Mouse (Mus musculus): ENCODE data around the gene Tbx5.

The Tbx5 gene

DNA sequence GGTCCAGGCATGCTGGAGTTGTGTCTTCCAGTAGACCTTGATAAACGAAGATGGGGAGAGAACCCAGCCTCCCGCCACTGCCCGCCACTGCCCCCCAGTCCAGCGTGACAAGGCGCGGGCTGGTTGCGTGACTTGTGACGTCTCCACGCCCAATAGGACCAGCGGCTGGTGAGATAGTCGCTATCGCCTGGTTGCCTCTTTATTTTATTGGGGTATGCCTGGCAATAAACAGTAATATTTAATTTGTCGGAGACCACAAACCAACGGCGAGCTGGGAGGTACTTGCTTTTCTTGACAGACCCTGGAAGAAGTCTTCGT lies at the start of gene Tbx5:
TSS of gene Tbx5 (plus strand) at position 190 of the 318 bp plus-strand sequence.
- DNase-seq, result no peak

DNA sequence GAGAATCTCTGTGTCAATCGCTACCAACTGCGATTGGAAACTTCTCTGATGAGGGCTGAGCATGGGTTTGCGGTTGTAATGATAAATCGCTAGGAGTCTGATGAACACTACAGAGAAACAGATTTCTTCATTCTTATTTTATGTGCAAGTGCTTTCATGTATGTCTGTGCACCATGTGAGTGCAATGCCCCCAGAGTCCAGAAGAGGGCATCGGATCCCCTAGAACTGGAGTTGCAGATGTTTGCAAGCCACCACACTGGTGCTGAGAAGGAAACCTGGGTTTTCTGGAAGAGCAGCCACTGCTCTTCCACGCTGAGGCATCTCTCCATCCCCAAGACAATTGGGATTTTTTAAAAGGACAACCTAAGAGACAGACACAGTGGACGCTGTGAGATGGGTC lies 46.5 kb upstream of the Tbx5 start:
- DNase-seq, result no peak

DNA sequence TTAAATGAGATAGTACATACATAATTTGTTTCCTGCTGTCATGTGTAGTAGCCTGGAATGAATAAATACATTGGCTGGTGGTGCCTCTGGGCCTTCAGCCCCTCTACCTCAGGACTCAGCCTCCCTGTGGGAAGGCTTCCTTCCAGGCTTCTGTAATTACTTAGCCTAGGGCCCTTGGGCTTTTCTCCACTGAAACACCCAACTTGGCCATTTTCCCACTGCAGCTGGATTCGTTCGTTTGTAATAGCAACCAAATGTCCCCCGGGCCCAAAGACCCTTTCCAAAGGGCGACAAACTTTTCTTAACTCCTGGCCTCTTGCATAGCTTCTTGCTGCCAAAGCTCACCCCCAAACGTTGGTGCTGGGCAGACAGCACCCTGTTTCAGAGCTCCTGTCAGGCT lies 40.8 kb upstream of the Tbx5 start:
- DNase-seq, result no peak

DNA sequence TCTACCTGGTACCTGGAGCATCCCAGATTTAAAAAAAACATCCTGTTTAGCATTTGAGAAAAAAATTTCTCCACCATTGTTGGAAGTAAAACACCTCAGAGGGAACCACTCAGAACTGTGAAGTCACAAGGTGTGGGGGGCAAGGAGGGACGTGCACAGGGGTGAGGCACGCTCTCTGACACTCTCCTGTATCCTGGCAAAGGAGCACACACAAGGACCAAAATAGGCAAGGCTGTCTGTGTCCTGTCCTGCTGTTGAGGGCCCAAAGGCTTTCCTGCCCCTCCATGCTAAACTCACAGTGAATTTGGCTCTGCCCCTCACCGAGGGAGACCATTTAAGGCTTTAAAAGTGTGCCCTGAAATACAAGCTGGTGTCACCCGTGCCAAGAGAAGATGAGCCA lies 38.5 kb upstream of the Tbx5 start:
- DNase-seq, result no peak

DNA sequence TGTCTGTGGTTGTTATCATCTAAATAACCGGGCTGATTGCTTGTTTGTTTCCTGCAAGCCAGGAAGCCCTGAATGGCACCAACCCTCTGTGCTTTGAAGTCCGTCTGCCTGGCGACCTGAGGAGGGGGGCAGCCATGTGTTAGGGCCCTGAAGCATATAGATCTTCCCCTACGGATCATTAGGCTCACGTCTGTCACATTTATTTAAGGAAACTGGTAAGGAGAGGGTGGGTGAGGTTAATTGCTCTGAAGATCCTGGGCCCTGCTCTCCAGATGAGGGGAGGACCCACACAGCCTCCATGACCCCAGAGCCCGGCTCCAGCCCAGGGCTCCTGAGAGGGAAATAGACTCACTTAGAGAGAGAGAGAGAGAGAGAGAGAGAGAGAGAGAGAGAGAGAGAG lies 37.1 kb upstream of the Tbx5 start:
- DNase-seq, result no peak

DNA sequence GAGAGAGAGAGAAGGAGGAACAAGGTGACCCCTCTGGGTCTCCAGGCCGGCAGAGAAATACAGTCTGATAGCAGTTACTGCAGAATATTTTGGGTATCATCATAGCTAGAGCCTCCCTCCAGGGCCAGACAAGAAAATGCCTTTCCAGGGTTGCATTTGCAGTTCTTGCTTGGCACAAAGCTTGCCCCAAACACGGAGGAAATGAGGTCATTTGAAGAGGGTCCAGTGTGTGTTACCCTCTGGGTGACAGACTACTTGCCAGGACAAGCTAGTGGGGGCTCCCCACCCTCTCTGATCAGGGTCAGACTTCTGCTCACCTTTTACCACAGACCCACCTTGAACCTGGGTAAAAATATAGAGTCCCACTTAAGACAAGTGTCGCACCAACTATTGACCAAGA lies 36.7 kb upstream of the Tbx5 start:
- DNase-seq, result no peak

DNA sequence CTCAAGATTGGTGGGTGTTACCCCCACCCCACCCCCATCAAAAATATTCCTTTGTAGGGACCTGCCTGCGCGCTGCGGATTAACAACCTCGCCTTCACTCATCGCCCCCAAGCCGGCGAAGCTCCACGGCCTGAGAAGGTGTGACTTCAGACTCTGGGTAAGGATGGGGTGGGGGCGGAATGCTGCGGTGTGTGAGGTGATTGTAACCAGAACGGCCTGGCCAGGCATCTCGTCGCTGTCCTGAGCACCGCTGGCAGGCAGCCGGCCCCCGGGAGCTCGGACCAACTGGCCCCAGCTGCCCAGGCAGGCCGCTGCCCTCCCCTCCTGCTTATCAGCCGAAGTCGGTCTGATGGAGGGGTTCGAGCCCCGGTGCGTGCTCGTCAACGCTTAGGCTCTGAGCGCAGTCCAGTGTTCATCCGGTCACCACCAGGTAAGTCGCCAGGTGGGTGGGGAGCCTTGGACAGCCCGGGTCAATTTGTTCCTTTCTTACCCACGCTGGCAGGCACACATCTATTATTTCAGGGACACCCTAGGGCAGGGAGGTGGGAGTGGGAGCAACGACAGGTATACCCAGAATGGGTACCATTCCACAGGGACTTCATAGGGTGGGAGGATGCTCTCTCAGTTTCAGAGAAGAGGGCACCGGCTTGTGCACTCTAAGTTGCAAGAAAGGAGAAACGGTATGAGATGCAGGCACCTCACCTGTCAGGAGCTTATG lies 35.9 kb upstream of the Tbx5 start:
- no peak for DNase-seq

DNA sequence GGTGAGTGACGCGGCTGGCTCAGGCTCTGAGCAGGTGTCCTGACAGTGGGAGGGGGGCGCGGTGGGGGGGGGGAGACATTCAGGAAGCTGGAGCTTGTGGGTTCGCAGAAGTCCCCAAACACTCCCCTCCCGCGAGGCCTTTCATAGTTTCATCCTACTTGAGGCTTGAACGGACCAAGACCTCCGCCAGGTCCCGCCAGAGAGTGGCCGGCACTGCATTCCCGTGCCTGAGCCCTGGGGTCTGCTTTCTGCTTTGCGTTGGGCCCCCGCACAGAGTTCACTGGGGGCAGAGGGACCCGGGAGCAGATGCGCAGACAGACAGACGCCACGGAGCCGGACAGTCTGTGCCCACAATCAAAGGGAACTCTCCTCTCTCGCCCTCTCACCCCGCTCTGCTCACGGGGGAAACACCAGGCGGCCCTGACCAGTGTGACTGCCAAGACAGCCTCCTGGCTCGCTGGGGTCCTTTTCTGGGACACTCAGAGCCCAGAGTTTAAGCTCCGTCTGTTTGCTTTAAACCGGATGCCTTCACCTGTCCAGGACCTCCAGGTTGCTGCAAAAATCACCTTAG lies 34.8 kb upstream of the Tbx5 start:
- DNase-seq, result no peak

DNA sequence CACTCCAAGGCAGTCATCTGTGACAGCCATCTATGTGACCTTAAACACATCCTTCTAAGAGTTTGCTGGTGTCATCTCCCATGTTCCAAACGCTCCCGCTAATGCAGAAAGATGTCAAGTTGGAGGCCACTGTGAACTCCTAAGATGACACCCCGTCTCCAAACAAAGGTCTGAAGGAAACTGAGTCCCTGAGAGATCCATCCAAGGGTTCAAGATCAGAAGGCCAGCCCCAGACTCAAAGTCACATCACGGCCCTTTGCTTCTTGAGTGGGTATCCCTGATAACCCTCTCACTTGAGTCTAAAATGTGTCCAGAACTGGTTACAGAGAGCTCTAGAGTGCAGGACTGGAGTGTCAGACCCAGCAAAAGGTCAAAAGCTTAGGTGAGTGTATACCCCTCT lies 34.2 kb upstream of the Tbx5 start:
- no peak for DNase-seq

DNA sequence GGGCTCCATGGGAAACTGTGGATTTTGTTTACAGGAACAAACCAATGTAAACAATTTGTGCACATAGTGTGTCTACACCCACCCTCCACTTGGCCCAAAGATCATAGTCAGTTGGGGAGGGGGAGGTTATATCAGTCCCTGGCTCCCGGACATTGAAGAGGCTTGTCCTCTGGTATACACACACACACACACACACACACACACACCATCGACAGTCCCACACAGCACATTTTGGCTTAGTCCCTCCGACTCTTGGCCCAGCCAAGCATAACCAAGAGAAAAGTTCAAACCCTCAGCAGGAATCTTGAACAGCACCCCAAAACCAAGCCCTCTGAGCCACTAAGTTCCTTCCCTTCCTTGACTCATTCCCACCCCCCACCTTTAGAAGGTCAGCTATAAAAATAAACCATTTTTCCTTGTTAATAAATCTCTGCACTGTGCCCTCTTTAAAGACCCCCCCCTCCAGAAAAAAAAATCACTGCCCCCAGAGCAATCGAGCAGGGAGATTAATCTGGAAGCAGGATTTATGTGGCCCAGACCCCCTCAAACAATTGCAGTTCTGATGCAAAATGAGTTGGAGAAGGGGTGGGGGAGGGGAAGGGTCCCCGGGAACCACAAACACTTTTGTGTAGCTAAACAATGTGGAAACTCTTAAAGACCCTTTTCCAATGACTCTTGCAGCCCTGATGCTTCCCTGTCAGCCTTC lies 33.6 kb upstream of the Tbx5 start:
- no peak for DNase-seq

DNA sequence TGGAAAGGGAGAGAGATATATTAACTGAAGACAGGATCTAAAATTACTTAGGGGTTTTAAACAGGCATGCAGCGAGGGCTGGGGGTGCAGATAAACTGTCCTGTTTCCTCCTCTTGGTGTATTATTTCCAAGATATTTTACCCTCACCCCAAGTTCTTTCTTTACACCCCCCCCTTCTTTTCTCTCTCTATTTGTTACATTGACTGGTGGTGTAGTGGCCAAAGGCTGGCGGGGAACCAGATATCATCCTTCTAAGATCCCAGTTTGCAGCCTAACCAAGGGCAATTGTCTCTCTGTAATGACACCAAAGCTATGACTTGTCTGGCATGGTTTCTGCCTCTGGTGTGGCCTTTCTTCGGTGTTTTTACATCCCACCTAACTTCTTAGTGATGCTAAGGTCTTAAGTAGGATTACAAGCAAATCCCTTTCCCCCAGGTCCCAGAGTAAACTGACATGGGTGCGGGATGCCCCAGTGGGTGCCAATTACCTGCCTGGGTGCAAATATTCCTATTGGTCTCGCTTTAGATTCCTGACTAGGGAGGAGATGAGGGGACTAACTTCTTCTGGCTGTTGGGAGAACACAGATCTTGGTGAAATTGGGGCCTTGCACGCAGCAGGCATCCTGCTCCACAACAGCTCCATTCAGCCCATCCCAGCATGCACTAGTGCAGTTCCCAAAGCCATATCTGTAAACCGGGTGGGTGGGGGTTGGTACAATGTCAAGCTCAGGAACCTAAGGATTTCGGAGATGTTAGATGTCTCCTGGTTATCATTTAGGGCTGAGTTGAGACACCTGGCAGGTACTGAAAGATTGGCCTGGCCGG lies 32.8 kb upstream of the Tbx5 start:
- no peak for DNase-seq

DNA sequence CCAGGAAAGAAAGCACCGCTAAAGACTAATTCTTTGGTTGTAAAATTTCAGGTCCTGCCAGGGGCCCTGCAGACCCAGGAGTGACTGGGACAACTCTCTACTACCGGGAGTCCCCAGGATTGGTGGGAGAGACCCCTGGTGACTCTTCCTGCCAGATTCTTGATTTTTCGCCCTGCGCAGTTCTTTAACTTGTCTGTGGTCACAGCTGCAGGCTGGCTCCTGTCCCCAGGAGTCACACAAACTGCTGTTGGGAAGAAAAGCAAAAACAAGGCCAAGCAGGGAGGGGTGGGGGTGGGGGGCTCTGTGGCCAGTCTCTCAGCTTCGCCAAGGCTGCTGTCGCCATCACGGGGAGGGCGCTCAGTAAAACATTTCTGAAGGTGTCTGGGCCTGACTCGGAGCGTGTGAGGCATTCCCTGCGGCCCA lies 32.2 kb upstream of the Tbx5 start:
- DNase-seq, result no peak

DNA sequence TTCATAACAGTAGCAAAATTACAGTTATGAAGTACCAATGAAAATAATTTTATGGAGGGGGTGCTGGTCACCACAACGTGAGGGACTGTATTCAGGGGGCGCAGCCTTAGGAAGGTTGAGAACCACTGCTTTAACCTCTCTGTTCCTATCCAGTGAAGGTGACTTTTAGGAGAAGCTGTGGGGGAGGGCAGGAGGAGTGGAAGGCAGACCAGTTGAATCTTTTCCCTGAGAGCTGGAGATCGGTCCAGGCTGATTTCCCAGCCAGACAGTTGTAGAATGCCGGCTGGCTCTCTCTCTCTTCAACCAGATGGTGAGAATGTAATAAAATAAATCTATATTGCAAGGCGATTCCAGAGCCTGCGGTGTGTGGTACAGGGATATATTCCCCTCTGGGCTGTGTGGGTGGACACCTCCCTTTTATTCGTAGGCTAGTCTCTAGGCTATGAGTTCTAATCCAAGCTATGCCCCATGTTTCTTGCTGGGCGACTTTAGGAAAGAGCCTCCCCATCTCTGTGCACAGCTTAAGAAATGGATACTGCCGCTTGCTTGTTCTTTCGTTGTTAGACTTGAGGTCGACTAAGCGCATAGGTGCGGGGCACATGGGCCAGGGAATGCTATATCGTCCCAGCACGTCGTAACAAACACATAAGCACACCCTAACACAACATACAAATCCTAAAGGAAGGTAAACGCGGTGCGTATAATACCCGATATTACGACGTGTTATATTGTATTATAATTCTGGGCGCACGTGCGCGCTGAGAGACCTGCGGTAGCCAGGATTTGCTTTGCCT lies 29.7 kb upstream of the Tbx5 start:
- DNase-seq, result no peak

DNA sequence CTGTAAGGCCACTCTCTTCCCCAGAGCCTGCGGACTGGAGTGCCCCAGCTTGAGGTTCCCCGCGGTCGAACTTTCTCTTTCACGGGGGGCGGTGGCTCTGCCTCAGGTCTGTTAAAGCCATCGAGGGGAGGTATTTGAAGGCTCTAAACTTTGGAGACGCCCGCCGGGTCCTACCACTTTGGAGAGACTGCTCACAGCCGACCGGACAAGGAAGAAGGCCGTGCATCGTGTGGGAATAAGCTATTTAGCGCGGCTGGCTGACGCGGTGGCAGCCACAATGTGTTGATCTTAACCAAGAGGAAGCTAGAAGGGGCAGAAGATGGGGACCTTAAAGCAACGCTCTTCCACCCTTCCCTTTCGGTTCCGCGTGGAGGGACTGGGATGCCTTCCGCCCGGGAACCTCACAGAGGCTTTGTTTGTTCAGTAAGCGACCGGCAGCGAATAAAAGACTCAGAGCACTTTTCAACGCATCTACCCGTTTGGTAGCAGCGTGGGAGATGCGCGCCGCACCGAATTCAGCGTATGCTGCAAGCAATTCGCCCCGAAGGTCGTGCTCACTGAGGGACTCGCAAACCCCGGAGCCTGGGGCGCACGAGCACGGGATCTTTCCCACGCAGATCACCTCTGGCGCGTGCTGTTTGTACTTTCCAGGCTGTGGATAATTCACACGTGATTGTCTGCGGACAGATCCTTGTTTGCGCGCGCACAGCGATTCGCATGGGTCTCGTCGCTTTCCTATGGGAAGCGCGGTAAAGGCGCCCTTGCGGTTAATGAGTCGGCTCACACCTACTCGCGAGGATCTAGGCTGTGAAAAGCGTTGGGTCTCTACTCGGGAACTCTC lies 28.8 kb upstream of the Tbx5 start:
- DNase-seq, result no peak

DNA sequence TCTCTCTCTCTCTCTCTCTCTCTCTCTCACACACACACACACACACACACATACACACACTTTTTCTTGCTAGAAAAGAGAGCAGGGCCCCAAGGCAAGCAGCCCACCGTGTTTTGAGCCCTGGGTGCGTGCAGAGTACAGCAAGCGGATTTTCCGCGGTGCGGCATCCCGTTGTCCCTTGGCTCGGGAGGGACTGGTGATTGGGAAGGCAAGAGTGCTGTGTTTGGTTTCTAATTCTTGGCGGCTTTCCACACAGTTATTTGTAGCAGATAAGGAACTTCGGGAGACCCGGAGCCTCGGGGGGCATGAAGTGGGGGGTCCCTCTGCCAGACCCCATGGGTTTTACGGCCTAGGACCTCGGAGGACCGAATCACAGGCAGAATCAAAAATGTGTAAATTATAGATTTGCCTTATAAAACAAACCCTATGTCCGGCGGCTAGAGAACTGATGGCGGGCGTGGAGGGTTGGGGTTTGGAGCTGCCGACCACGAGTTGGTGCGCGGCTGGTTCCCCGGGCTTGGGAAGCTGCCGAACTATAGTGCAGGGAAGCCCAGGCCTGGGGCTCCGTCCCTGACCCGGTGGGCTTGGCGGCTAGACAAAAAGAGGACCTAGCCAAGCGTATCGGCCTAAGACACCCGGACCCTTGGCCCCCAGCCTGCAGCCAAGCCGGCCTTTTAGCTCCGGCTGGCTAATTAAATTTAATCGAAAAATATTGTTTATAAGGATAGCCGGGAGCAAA lies 28.0 kb upstream of the Tbx5 start:
- DNase-seq, result no peak

DNA sequence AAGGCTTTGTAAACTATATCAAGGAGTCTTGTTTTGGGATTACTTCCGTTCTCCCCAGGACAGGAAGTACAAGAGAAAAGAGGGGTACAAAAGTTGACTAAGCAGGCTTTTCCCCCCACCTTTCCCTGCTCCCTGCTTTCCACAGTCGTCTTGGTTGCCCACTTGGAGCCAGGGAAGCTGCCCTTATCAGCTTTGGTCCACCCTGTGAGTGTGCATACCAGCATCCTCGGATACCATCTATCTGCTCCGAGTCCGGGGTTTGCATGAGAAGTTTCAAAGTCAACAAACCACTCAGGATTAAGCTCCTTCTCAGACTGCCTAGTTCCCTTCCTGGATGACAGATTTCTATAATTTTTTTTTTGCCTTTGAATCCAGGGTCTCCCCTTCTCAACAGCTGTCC lies 26.8 kb upstream of the Tbx5 start:
- no peak for DNase-seq

DNA sequence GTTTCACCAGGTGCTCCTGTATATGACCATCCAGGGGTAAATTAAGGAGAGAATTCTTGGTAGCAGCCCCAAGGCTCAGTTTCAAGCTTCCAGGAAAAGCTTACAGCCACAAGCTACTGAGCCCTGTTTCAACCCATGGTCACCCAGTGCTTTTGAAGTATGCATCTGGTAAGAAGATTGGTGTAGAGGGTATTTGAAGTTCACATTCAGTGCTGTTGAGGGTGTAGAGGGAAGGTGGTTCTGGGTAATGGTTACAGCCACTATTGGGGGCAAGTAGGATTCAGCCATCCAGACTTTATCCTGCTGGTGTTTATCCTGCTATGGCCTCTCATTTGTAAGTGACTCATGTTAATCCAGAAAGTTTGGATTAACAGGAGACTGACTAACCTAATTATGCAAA lies 26.0 kb upstream of the Tbx5 start:
- no peak for DNase-seq

DNA sequence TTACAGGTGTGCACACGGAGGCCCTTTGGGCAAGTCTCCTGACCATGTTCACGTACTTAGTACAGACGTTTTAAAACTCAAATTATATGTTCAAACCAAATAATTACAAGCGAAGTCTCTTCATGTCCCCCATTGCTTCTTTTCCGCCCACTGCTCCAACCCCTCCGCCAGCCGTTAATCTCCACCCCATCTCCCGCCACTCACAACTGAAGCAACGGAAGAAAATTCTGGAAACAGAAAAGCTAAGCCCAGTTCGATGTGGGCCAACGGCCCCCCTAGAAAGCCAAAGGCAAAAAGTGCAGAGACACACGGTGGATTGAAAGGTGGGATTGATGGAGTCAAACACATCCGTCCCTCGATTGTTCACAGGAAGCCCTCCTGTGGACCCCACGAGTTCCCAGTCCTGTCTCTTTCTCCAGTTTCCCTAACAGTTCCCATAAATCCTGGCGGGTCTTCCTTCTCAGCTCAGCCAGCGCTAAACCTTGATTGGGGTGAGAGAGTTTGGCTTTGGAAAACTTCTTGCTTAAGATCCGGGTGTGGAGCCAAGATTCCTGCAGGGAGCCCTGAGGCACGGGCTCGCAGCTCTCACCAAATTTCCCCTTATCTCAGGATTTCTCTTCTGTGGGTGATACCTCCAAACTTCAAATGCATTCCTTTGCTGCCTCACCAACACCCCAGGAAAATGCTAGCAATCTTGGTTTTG lies 24.8 kb upstream of the Tbx5 start:
- no peak for DNase-seq

DNA sequence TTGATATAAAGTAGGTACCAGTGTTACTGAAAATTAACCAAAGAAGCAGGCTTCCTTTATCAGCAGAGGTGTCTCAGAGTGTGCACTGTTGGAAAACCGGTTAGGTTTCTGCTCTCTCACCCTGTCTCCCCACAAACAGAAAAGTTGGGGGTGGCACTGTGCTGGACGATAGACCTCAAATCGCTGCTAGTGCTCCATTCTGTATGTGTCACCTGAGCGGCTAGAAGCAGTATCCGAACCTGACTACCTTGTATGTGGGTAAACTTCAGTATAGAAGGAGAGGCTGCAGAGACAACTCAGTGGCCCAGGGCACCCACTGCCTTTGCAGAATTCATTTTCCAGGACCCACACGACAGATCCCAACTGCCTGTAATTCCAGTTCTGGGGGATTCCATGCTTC lies 23.8 kb upstream of the Tbx5 start:
- no peak for DNase-seq

DNA sequence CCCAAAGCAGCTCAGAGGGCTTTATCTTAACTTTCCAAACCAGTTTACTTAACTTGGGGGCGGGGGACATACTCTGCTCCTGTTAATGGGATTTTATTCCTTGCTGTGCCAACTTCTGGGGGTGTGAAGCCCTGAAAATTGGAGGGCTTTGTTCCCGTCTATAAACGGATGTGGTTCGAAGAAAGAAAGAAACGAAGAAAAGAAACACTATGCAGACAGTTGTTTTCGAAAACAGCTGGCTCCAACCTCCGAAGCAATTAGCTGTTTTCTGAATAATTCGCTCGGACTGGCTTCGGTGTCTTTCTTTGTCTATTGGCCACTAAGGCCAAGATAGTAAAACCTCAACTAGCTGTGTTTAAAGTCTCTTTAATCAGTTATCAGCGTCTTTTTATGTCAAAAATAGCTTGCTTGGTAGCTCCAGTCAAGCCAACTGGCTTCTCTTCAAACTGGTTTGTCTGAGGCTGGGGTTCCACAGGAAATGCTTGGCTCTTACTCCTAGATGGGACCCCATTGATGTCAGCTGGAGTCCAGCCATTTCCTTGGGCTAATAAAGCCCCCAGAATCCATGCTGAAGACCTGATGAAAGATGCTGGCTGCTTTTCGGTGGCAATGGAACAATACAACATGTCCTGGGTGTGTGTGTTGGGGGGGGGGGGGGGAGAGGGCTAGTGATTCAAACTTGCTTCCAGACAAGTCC lies 21.3 kb upstream of the Tbx5 start:
- DNase-seq, result no peak
